Mouse (Mus musculus): ENCODE data around the gene Crb1. TPM values are rescaled to one million over a fixed set of nuclear protein-coding genes. Genes with fewer than 3 reads are reported as not detected.

Gene Crb1
- polyA plus RNA-seq, 1 experiment from 2014 or later, result 0.04 TPM

GRCm38 (mm10) chr1:139346030-139346601 is 30.8 kb downstream of the Crb1 start:
- H3K4me2 ChIP-seq (ENCODE audit: low read depth, low read length), result no peak overlapping the region
- no peak overlapping the region for H3K27ac ChIP-seq (ENCODE audit: low read length)
- no peak for ATAC-seq (ENCODE audit: low read depth)
- no peak overlapping the region for H3K4me3 ChIP-seq (ENCODE audit: low read length)
- H3K9me3 ChIP-seq (ENCODE audit: control insufficient read depth, low read length), result no peaks in the 10 kb centered on the region
- H3K9ac ChIP-seq (ENCODE audit: low read length), result no peak overlapping the region
- H3K27me3 ChIP-seq (ENCODE audit: control insufficient read depth, insufficient read depth, low read depth, low read length), result no peaks in the 10 kb centered on the region
- H3K4me1 ChIP-seq (replicated peaks; ENCODE audit: control insufficient read depth, insufficient read depth, low read length), result no peaks in the 10 kb centered on the region
- no peaks in the 10 kb centered on the region for H3K36me3 ChIP-seq (ENCODE audit: control insufficient read depth, insufficient read depth, low read length)
- WGBS, result 75% methylated on average over 6 of the region's 6 CpGs

- no peaks in the 10 kb centered on the region for H3K27me3 ChIP-seq (ENCODE audit: control insufficient read depth, insufficient read depth, low read depth, low read length)
- H3K9ac ChIP-seq (ENCODE audit: low read length), result no peak overlapping the region
- H3K27ac ChIP-seq (ENCODE audit: low read length), result no peak overlapping the region
- no peak overlapping the region for H3K4me3 ChIP-seq (ENCODE audit: low read length)
- peak; percentile 52; the same call in 1 of the 2 replicates for ATAC-seq (ENCODE audit: low read depth)
- no peaks in the 10 kb centered on the region for H3K36me3 ChIP-seq (ENCODE audit: control insufficient read depth, insufficient read depth, low read length)
- H3K9me3 ChIP-seq (ENCODE audit: control insufficient read depth, low read length), result no peaks in the 10 kb centered on the region
- no peak overlapping the region for H3K4me2 ChIP-seq (ENCODE audit: low read depth, low read length)
- 4% methylated on average over 1 of the region's 2 CpGs for WGBS
- H3K4me1 ChIP-seq (replicated peaks; ENCODE audit: control insufficient read depth, insufficient read depth, low read length), result no peaks in the 10 kb centered on the region
Measured at GRCm38 (mm10) chr1:139340178-139340859, 36.6 kb downstream of the Crb1 start.

GRCm38 (mm10) chr1:139336997-139337396 is 39.9 kb downstream of the Crb1 start:
- ATAC-seq (ENCODE audit: low read depth), result no peak
- no peaks in the 10 kb centered on the region for H3K4me1 ChIP-seq (replicated peaks; ENCODE audit: control insufficient read depth, insufficient read depth, low read length)
- H3K4me2 ChIP-seq (ENCODE audit: low read depth, low read length), result no peak overlapping the region
- no peak overlapping the region for H3K9ac ChIP-seq (ENCODE audit: low read length)
- no peak overlapping the region for H3K27ac ChIP-seq (ENCODE audit: low read length)
- no peaks in the 10 kb centered on the region for H3K27me3 ChIP-seq (ENCODE audit: control insufficient read depth, insufficient read depth, low read depth, low read length)
- H3K36me3 ChIP-seq (ENCODE audit: control insufficient read depth, insufficient read depth, low read length), result no peaks in the 10 kb centered on the region
- 60% methylated on average over 2 of the region's 2 CpGs for WGBS
- H3K9me3 ChIP-seq (ENCODE audit: control insufficient read depth, low read length), result no peaks in the 10 kb centered on the region
- no peak overlapping the region for H3K4me3 ChIP-seq (ENCODE audit: low read length)

GRCm38 (mm10) chr1:139328811-139329210 is 48.1 kb downstream of the Crb1 start:
- WGBS, result 76% methylated on average over 1 of the region's 1 CpGs
- ATAC-seq (ENCODE audit: low read depth), result no peak
- Histone ChIP-seq H3K9ac (ENCODE audit: low read length) (no peak overlapping the region), H3K4me1 (replicated peaks; ENCODE audit: control insufficient read depth, insufficient read depth, low read length) (no peaks in the 10 kb centered on the region), H3K27ac (ENCODE audit: low read length) (no peak overlapping the region), H3K4me2 (ENCODE audit: low read depth, low read length) (no peak overlapping the region), H3K4me3 (ENCODE audit: low read length) (no peak overlapping the region), H3K27me3 (ENCODE audit: control insufficient read depth, insufficient read depth, low read depth, low read length) (no peaks in the 10 kb centered on the region), H3K36me3 (ENCODE audit: control insufficient read depth, insufficient read depth, low read length) (no peaks in the 10 kb centered on the region), H3K9me3 (ENCODE audit: control insufficient read depth, low read length) (no peaks in the 10 kb centered on the region)

GRCm38 (mm10) chr1:139328286-139328685 is 48.6 kb downstream of the Crb1 start:
- Histone ChIP-seq H3K4me1 (replicated peaks; ENCODE audit: control insufficient read depth, insufficient read depth, low read length) (no peaks in the 10 kb centered on the region), H3K9ac (ENCODE audit: low read length) (no peak overlapping the region), H3K4me2 (ENCODE audit: low read depth, low read length) (no peak overlapping the region), H3K36me3 (ENCODE audit: control insufficient read depth, insufficient read depth, low read length) (no peaks in the 10 kb centered on the region), H3K9me3 (ENCODE audit: control insufficient read depth, low read length) (no peaks in the 10 kb centered on the region), H3K4me3 (ENCODE audit: low read length) (no peak overlapping the region), H3K27ac (ENCODE audit: low read length) (no peak overlapping the region), H3K27me3 (ENCODE audit: control insufficient read depth, insufficient read depth, low read depth, low read length) (no peaks in the 10 kb centered on the region)
- no peak for ATAC-seq (ENCODE audit: low read depth)
- 79% methylated on average over 5 of the region's 5 CpGs for WGBS

GRCm38 (mm10) chr1:139325378-139325777 is 51.5 kb downstream of the Crb1 start:
- Histone ChIP-seq H3K9me3 (ENCODE audit: control insufficient read depth, low read length) (no peaks in the 10 kb centered on the region), H3K4me1 (replicated peaks; ENCODE audit: control insufficient read depth, insufficient read depth, low read length) (no peaks in the 10 kb centered on the region), H3K27me3 (ENCODE audit: control insufficient read depth, insufficient read depth, low read depth, low read length) (no peaks in the 10 kb centered on the region), H3K36me3 (ENCODE audit: control insufficient read depth, insufficient read depth, low read length) (no peaks in the 10 kb centered on the region), H3K9ac (ENCODE audit: low read length) (no peak overlapping the region), H3K4me3 (ENCODE audit: low read length) (no peak overlapping the region), H3K27ac (ENCODE audit: low read length) (no peak overlapping the region), H3K4me2 (ENCODE audit: low read depth, low read length) (no peak overlapping the region)
- no peak for ATAC-seq (ENCODE audit: low read depth)
- 67% methylated on average over 2 of the region's 2 CpGs for WGBS

- Histone ChIP-seq H3K4me1 (replicated peaks; ENCODE audit: control insufficient read depth, insufficient read depth, low read length) (no peaks in the 10 kb centered on the region), H3K9me3 (ENCODE audit: control insufficient read depth, low read length) (no peaks in the 10 kb centered on the region), H3K4me3 (ENCODE audit: low read length) (no peak overlapping the region), H3K36me3 (ENCODE audit: control insufficient read depth, insufficient read depth, low read length) (no peaks in the 10 kb centered on the region), H3K27ac (ENCODE audit: low read length) (no peak overlapping the region), H3K9ac (ENCODE audit: low read length) (no peak overlapping the region), H3K27me3 (ENCODE audit: control insufficient read depth, insufficient read depth, low read depth, low read length) (no peaks in the 10 kb centered on the region), H3K4me2 (ENCODE audit: low read depth, low read length) (no peak overlapping the region)
- WGBS, result 53% methylated on average over 6 of the region's 6 CpGs
- ATAC-seq (ENCODE audit: low read depth), result no peak
Measured at GRCm38 (mm10) chr1:139319798-139320197, 57.1 kb downstream of the Crb1 start.

- no peak overlapping the region for H3K27ac ChIP-seq (ENCODE audit: low read length)
- H3K4me1 ChIP-seq (replicated peaks; ENCODE audit: control insufficient read depth, insufficient read depth, low read length), result no peaks in the 10 kb centered on the region
- H3K4me2 ChIP-seq (ENCODE audit: low read depth, low read length), result no peak overlapping the region
- H3K4me3 ChIP-seq (ENCODE audit: low read length), result no peak overlapping the region
- 77% methylated on average over 4 of the region's 4 CpGs for WGBS
- H3K9me3 ChIP-seq (ENCODE audit: control insufficient read depth, low read length), result no peaks in the 10 kb centered on the region
- no peak overlapping the region for H3K9ac ChIP-seq (ENCODE audit: low read length)
- no peaks in the 10 kb centered on the region for H3K36me3 ChIP-seq (ENCODE audit: control insufficient read depth, insufficient read depth, low read length)
- ATAC-seq (ENCODE audit: low read depth), result no peak
- H3K27me3 ChIP-seq (ENCODE audit: control insufficient read depth, insufficient read depth, low read depth, low read length), result no peaks in the 10 kb centered on the region
Measured at GRCm38 (mm10) chr1:139314297-139314874, 62.5 kb downstream of the Crb1 start.

GRCm38 (mm10) chr1:139308915-139309314 is 68.0 kb downstream of the Crb1 start:
- no peaks in the 10 kb centered on the region for H3K36me3 ChIP-seq (ENCODE audit: control insufficient read depth, insufficient read depth, low read length)
- no peak overlapping the region for H3K27ac ChIP-seq (ENCODE audit: low read length)
- H3K4me2 ChIP-seq (ENCODE audit: low read depth, low read length), result no peak overlapping the region
- H3K4me1 ChIP-seq (replicated peaks; ENCODE audit: control insufficient read depth, insufficient read depth, low read length), result no peaks in the 10 kb centered on the region
- H3K9me3 ChIP-seq (ENCODE audit: control insufficient read depth, low read length), result no peaks in the 10 kb centered on the region
- WGBS, result 53% methylated on average over 4 of the region's 4 CpGs
- H3K4me3 ChIP-seq (ENCODE audit: low read length), result no peak overlapping the region
- no peak overlapping the region for H3K9ac ChIP-seq (ENCODE audit: low read length)
- ATAC-seq (ENCODE audit: low read depth), result no peak
- H3K27me3 ChIP-seq (ENCODE audit: control insufficient read depth, insufficient read depth, low read depth, low read length), result no peaks in the 10 kb centered on the region

Data from lung, embryonic 16.5 days (tissue).